Mouse (Mus musculus) embryonic facial prominence, embryonic 14.5 days (tissue): ENCODE results near the gene Upk2. TPM values are rescaled to one million over a fixed set of nuclear protein-coding genes. Genes with fewer than 3 reads are reported as not detected.
A peak's percentile ranks its signal among the peaks of the same experiment; 100 is the strongest.

Source experiments
- ATAC-seq: fragments of 200-750 bp; cut with Nextera tagmentation; 2 replicates; pipeline ENCODE4 v1.8.0; 2017; ENCODE audit warnings: low read depth, moderate number of reproducible peaks, moderate TSS enrichment
- DNase-seq: peaks from one replicate; pipeline ENCODE4 v3.0.0-alpha.2; 2015; ENCODE audit warnings: low spot score
- H3K27ac ChIP-seq: fragments of 300-500 bp; sonication (generic); replicated peaks from 2 replicates; pipeline ENCODE4 v1.5.1; 2014; ENCODE audit warnings: low read depth, mild to moderate bottlenecking, low read length, moderate library complexity
- H3K27me3 ChIP-seq: fragments of 300-500 bp; sonication (generic); replicated peaks from 2 replicates; pipeline ENCODE4 v1.6.1; 2014; ENCODE audit warnings: low read length; ENCODE audit not compliant: control insufficient read depth, insufficient read depth
- H3K36me3 ChIP-seq: fragments of 300-500 bp; sonication (generic); 2 replicates; pipeline ENCODE4 v1.6.1; 2014; ENCODE audit warnings: low read length, mixed read lengths; ENCODE audit not compliant: control insufficient read depth, insufficient read depth
- H3K4me1 ChIP-seq: fragments of 300-500 bp; sonication (generic); 2 replicates; pipeline ENCODE4 v1.6.1; 2014; ENCODE audit warnings: antibody characterized with exemption, low read length; ENCODE audit not compliant: control insufficient read depth, insufficient read depth
- H3K4me2 ChIP-seq: fragments of 300-500 bp; sonication (generic); 2 replicates; pipeline ENCODE4 v1.6.1; 2014; ENCODE audit warnings: low read depth, mild to moderate bottlenecking, low read length, moderate library complexity, mixed read lengths
- H3K4me3 ChIP-seq: fragments of 300-500 bp; sonication (generic); 2 replicates; pipeline ENCODE4 v1.5.1; 2014; ENCODE audit warnings: low read depth, mild to moderate bottlenecking, low read length
- H3K9ac ChIP-seq: fragments of 300-500 bp; sonication (generic); 2 replicates; pipeline ENCODE4 v1.6.1; 2014; ENCODE audit warnings: low read depth, mild to moderate bottlenecking, low read length, moderate library complexity, mixed read lengths
- H3K9me3 ChIP-seq: fragments of 300-500 bp; sonication (generic); 2 replicates; pipeline ENCODE4 v1.6.1; 2016; ENCODE audit warnings: low read length; ENCODE audit not compliant: control insufficient read depth
- WGBS: fragments of 180-500 bp; shearing (Covaris S2); extraction: QIAGEN DNeasy Blood & Tissue Kit; methylation state at CpG from one replicate; pipeline ENCODE4 v1.1.7; 2014; 5-methylcytosine and 5-hydroxymethylcytosine counted together
- polyA plus RNA-seq: library from polyadenylated mRNA; unstranded; fragments of >200 nt; fragmentation: Nextera tagmentation; extraction: Ambion mirVana; gene quantifications from 2 replicates; pipeline ENCODE4 v1.2.1, GENCODE M21; 2014

The Upk2 gene
- polyA plus RNA-seq = 1.7 and 2.3 TPM in 2 replicates

DNA sequence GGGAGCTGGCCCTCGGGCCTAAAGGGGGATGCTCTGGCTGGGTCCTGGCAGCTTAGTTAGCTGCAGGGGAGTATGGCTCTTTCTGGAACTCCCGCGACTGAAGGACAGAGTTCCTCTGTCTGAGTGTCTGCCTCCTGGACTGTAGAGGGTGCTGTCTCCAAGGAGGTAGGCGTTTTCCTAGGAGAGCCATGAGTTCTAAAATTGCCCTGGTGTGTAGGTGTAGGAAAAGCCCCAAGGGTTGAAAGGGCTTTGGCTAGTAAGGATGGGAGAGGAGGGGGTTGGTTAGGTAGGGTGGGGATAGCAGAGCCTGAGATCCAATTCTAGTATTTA is at the start of gene Upk2:
Upk2 (minus strand) TSS at position 86 of the 330 bp plus-strand sequence.
- H3K9ac ChIP-seq = no peak within 1 kb of the TSS
- peak within 1 kb of the TSS; percentile 33; the same call in 1 of the 2 replicates for H3K27ac ChIP-seq
- no peaks in the 10 kb centered on the region for H3K9me3 ChIP-seq
- ATAC-seq (peak; percentile 12; the same call in 1 of the 2 replicates), DNase-seq (peak; percentile 32)
- H3K4me1 ChIP-seq = peaks cover 4% of the 10 kb centered on the region; the same call in 1 of the 2 replicates
- H3K4me2 ChIP-seq = peak within 1 kb of the TSS; percentile 11; the same call in 1 of the 2 replicates
- H3K27me3 ChIP-seq = no peaks in the 10 kb centered on the region
- 20% methylated on average over 4 of the region's 4 CpGs for WGBS
- no peaks in the 10 kb centered on the region for H3K36me3 ChIP-seq
- no peak within 1 kb of the TSS for H3K4me3 ChIP-seq

DNA sequence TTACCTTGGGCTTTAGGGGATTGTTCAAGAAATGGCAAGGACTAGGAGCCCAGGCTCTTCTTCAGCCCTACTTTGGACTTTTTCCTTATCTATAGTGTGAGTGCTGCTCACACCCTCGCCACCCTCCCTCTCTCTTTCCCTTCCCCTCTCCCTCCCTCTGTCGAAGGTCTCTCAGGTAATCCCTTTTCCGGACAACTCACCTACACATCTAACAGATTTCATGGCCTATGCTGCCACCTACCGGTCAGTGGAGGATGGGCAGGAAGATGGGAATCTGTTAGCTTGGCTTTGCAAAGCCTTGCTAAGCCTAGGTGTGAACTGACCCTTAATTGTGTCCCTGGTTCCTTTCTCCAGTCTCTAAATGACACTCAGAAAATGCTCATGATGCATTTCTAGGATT is 47.2 kb upstream of the Upk2 start:
- Histone ChIP-seq H3K4me1 (peaks cover 38% of the 10 kb centered on the region), H3K27ac (peak overlapping the region; percentile 93), H3K4me3 (peak overlapping the region; percentile 26), H3K4me2 (peak overlapping the region; percentile 91), H3K9ac (0 out of 2 replicates have a peak overlapping the region, but pooled peaks have one; percentile 69), H3K36me3 (peaks cover 64% of the 10 kb centered on the region), H3K9me3 (no peaks in the 10 kb centered on the region), H3K27me3 (no peaks in the 10 kb centered on the region)
- DNase-seq (peak; percentile 81), ATAC-seq (no peak)
- WGBS = 9% methylated on average over 4 of the region's 4 CpGs

DNA sequence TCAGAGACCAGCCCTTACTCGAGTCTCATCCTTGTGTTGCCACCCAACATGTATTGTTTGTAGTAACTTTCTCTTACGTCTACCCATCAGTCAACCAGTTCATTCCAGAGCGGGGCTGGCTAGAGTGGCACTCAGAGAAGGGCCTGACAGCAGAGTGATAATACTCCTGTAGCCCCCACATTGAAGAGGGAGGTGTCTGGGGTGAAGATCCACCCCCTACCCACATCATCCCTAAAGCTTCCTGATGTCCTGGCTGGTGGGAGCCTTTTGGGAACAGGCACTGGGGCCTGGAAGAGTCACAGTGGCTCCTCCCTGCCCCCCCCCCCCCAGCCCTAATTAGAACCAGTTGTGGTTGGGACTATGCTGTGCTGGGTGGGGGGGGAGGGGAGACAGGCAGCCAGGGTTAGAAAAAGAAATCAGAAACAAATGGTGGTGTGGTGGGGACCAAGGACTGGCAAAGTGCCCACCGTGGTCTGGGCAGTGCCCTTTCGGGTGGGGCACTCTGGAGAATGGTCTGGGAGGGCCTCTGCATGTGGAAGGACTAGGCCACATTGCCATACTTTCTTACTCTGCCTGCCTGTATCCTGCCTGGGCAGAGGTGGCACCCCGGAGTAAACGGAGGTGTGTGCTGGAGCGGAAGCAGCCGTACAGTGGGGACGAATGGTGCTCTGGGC is 46.6 kb upstream of the Upk2 start:
- no peak for ATAC-seq
- peaks cover 44% of the 10 kb centered on the region for H3K4me1 ChIP-seq
- no peaks in the 10 kb centered on the region for H3K9me3 ChIP-seq
- H3K4me3 ChIP-seq = peak overlapping the region; percentile 26
- H3K36me3 ChIP-seq = peaks cover 57% of the 10 kb centered on the region
- DNase-seq = peak; percentile 45
- peak overlapping the region; percentile 93 for H3K27ac ChIP-seq
- H3K27me3 ChIP-seq = no peaks in the 10 kb centered on the region
- WGBS = 25% methylated on average over 10 of the region's 10 CpGs
- H3K9ac ChIP-seq = peak overlapping the region; percentile 69; the same call in 1 of the 2 replicates
- peak overlapping the region; percentile 91 for H3K4me2 ChIP-seq

DNA sequence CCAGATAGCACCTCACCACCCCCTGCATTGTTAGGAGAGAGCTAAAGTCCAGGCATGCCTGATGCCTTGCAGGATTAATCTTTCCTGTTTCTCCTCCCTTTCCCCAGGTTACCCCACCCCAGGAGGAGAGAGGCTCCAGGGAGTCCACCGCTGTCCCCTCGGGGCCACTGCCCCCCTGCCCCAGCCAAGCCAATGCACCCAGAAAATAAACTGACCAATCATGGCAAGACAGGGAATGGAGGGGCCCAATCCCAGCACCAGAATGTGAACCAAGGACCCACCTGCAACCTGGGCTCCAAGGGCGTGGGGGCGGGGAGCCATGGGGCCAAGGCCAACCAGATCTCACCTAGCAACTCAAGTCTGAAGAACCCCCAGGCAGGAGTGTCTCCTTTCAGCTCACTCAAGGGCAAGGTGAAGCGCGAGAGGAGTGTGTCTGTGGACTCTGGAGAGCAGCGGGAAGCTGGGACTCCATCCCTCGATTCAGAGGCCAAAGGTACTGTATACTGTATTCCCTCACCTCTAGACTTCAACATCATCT is 45.9 kb upstream of the Upk2 start:
- Histone ChIP-seq H3K9me3 (no peaks in the 10 kb centered on the region), H3K9ac (peak overlapping the region; percentile 69; the same call in 1 of the 2 replicates), H3K4me1 (peaks cover 47% of the 10 kb centered on the region), H3K4me3 (peak overlapping the region; percentile 46; the same call in 1 of the 2 replicates), H3K4me2 (peak overlapping the region; percentile 91), H3K36me3 (peaks cover 51% of the 10 kb centered on the region), H3K27me3 (no peaks in the 10 kb centered on the region), H3K27ac (peak overlapping the region; percentile 93)
- ATAC-seq = no peak
- WGBS = 23% methylated on average over 8 of the region's 8 CpGs
- no peak for DNase-seq

GRCm38 (mm10) chr9:44500163-44500533 is 45.4 kb upstream of the Upk2 start:
- H3K27ac ChIP-seq = peak overlapping the region; percentile 93
- H3K9ac ChIP-seq = peak overlapping the region; percentile 69
- no peak for DNase-seq
- no peaks in the 10 kb centered on the region for H3K27me3 ChIP-seq
- no peaks in the 10 kb centered on the region for H3K9me3 ChIP-seq
- 22% methylated on average over 5 of the region's 5 CpGs for WGBS
- H3K4me2 ChIP-seq = peak overlapping the region; percentile 91
- peaks cover 53% of the 10 kb centered on the region for H3K4me1 ChIP-seq
- peaks cover 45% of the 10 kb centered on the region for H3K36me3 ChIP-seq
- ATAC-seq = no peak
- peak overlapping the region; percentile 46 for H3K4me3 ChIP-seq

- H3K9ac ChIP-seq = peak overlapping the region; percentile 69
- 11% methylated on average over 11 of the region's 20 CpGs for WGBS
- ATAC-seq = peak; percentile 24
- DNase-seq = peak; percentile 92
- H3K27me3 ChIP-seq = no peaks in the 10 kb centered on the region
- H3K4me1 ChIP-seq = peaks cover 59% of the 10 kb centered on the region
- H3K36me3 ChIP-seq = peaks cover 40% of the 10 kb centered on the region
- H3K4me3 ChIP-seq = peak overlapping the region; percentile 46
- H3K4me2 ChIP-seq = peak overlapping the region; percentile 91
- no peaks in the 10 kb centered on the region for H3K9me3 ChIP-seq
- H3K27ac ChIP-seq = peak overlapping the region; percentile 93
These were observed 44.8 kb upstream of the Upk2 start for GRCm38 (mm10) chr9:44499356-44500162.

DNA sequence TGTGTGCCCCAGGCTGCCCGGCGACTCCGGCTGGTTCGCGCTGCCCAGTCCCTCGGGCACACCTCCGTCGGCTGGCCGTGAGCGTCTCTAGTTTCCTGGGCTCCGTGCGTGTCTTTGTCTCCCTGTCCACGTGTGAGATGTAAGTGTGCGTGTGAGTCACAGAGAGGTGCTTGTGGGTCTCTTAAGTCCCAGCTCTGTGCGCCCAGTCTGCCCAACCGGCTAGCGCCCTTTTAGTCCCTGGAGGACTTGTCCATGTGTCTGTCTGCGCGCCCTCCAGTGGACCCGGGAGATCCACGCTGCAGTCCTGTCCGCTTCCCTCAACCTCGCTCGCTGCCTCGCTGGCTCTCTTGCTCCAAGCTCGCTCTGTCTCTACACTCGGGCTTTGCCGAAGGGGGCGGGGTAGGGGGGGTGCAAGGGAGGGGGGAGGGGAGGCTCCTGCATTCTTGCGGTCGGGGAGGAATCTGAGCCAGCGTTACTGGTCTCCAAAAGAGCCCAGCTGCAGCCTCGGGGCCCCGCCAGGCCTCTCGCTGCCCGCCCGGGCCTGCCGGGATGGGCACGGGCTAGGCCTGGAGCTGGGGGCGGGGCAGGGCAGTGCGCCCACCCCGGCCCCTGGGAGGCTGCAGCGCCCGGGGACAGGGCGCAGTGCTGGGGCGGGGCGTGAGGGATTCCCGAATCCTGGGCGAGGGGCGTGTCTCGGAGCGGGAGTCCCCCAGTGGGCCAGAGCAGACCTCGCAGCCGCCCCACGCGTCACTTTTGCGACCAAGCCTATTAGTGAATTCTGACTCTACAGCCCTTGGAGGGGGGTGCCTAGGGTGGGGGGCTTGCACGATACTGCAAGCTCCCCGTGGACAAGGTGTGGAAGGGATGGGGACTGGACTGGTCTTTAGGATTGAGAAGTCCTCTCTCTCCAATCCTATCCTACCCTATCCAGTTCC is 43.9 kb upstream of the Upk2 start:
- H3K4me1 ChIP-seq = peaks cover 67% of the 10 kb centered on the region
- H3K27ac ChIP-seq = peak overlapping the region; percentile 93
- WGBS = under 1% methylated on average over 36 of the region's 59 CpGs
- ATAC-seq (peak; percentile 85), DNase-seq (peak; percentile 96)
- peak overlapping the region; percentile 69 for H3K9ac ChIP-seq
- H3K9me3 ChIP-seq = no peaks in the 10 kb centered on the region
- H3K36me3 ChIP-seq = peaks cover 31% of the 10 kb centered on the region
- H3K4me3 ChIP-seq = peak overlapping the region; percentile 46
- no peaks in the 10 kb centered on the region for H3K27me3 ChIP-seq
- peak overlapping the region; percentile 91 for H3K4me2 ChIP-seq
